Mouse (Mus musculus) layer of hippocampus, adult 8-10 months (tissue): ENCODE measurements around the gene Ift43. TPM values are rescaled to one million over a fixed set of nuclear protein-coding genes. Genes with fewer than 3 reads are reported as not detected.

Source experiments
- DNase-seq, 2 experiments: peaks; one replicate each; pipeline ENCODE4 v3.0.0; 2022; ENCODE audit warnings: low spot score in 2 of 2
- total RNA-seq, 4 experiments: library from RNA; stranded (reverse); gene quantifications; 2 replicates each; pipeline ENCODE4 v1.2.4; 2022

Gene Ift43
- total RNA-seq, 4 experiments from 2014 or later, result 13.0 to 18.5 (median 15.4) TPM

- DNase-seq, result no peak
Measured at GRCm38 (mm10) chr12:86168712-86169111, 86.4 kb downstream of the Ift43 start.

GRCm38 (mm10) chr12:86169195-86169594, 86.9 kb downstream of the Ift43 start:
- DNase-seq, result no peak

GRCm38 (mm10) chr12:86173314-86173713, 91.0 kb downstream of the Ift43 start:
- no peak for DNase-seq

DNA sequence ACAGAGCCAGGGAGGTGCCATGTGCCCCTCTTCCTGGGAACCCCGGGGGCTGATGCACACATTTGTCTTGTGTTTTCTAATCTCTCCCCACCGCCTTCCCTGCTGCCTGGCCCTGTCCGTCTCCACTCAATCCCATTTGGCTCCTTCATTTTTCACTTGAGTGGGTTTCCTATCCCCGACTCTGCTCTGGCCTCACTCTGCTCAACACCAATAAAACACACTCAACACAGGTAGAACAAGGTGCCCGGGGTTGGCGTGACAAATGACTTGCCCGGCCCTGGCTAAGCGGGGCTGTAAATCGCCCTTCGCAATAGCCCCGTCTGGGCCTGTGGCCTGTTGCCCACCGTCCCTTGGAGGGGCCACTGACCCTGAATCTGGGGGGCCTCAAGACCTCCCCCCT, 92.0 kb downstream of the Ift43 start:
- no peak for DNase-seq

GRCm38 (mm10) chr12:86175476-86175942, 93.2 kb downstream of the Ift43 start:
- DNase-seq, result no peak

GRCm38 (mm10) chr12:86176675-86177339, 94.5 kb downstream of the Ift43 start:
- DNase-seq, result no peak

- DNase-seq, result peak in 1 of 2 experiments; percentile 49
Measured at GRCm38 (mm10) chr12:86179266-86179665, 96.9 kb downstream of the Ift43 start.

DNA sequence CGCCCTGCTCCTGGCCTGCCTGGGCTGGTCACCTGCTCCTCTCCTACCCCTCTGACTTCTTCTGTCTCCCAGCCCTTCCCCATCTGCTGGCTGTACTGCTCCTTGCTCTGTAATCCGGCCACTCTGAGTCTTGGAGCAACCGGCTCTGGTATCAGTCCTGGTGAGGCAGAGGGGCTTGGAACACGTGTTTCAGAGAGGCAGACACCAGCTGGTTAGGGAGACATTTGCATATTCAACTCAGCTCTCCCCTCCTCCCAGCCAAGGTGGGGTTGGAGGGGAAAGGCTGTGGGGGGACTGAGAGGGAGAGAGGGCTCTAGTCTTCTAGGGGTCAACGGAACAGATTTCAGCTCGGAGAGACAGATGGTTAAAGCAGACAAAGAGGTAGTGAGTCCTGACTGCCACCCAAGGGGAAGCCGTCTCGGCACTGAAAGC, 99.0 kb downstream of the Ift43 start:
- DNase-seq, result no peak

- DNase-seq, result no peak
Measured at GRCm38 (mm10) chr12:86181879-86182278, 99.5 kb downstream of the Ift43 start.

GRCm38 (mm10) chr12:86182414-86182813, 100.1 kb downstream of the Ift43 start:
- no peak for DNase-seq

DNA sequence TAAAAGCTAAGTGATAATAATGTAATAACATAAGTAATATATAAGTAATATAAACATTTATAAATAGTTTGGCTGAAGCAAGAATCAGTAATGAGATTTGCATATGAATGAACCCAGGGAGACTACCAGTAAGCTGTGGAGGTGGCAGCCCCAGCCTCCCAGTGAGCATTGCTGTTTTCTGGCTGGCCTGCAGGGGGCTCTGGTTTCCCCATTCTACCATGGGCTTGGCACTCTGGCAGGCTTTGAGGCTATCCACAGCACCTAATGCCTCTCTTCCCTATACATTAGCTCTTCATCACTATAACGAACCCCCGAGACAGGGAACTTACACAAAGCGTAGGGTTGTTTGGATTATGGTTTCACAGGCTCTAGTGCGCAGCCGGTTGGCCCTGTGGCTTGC, 105.8 kb downstream of the Ift43 start:
- peak in 1 of 2 experiments; percentile 24 for DNase-seq

GRCm38 (mm10) chr12:86189601-86190323, 107.4 kb downstream of the Ift43 start:
- DNase-seq, result no peak

GRCm38 (mm10) chr12:86192036-86192449, 109.7 kb downstream of the Ift43 start:
- no peak for DNase-seq

DNA sequence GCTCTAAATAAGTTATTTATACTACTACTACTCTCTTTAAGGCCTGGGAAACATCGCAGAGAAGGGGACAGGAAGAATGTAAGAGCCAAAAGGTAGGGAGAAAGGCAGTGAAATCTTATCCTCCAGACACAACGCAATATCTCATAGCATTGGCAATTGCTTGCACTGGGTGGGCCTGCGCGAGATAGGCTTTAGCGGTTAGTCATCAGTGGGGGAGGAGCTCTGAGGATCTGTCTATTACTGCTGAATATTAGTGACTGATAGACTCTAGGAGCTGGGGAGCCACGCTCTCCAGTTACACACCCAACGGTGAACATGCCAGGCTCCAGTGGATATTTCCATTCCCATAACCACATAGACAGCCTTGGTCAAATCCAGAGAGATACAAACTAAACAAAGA, 114.6 kb downstream of the Ift43 start:
- no peak for DNase-seq

DNA sequence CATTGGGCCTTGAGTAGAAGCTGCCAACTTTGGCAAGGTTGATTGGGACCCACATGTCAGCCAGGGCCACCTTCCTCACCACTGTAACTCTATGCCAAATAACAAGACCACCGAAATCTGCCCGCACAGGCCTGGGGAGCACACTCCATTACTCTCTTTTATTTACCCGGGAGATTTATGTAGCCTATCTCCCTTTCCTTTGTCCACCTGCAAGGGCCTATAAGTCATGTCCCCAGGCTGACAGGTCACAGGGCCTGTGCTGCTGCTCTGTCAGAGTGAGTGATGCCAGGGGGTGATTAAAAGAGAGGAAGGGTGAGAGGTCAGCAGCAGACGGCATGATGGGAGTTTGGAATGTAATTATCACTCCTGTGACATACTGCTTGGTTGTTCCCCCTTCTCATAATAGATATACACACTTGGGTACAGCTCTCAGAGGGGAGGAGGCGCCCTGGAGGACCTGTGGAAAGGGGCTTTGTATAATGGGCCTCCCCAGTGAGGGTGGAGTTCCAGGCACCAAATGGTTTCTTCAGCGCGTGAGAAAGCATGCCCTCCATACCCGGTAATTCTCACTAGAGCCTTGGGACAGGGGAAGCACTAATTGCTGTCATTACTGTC, 121.2 kb downstream of the Ift43 start:
- no peak for DNase-seq

DNA sequence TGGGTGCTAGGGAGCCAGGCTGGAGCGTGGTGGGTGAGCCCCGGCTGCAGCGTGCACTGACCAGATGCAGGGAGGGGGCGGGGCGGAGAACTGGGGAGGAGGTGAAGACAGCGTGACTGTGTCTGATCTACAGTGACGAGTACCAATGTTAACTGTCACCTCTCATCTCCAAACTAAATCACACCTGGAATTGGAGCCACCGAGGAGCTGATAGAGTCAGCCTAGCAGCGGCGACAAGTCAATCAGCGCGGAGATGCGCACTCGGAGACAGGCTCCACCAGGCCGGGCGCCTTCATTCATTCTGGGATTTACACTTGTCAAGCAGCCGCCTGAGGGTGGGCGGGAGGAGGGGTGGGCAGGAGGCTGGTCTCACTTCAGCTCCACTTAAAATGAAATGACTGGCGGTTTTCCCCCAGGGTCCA, 128.8 kb downstream of the Ift43 start:
- DNase-seq, result no peak

Other genes with a start within 250 kb of the Ift43 start
- 10 to 100 TPM; 13.7 to 19.9 (median 16.0) TPM for gene Tgfb3, start 3.5 kb upstream of the Ift43 start, total RNA-seq
- gene Gpatch2l, start 159.3 kb downstream of the Ift43 start, total RNA-seq, result 10 to 100 TPM; 31.9 to 37.3 (median 32.8) TPM